Mouse (Mus musculus) erythroblast, adult 5-6 weeks (primary cell): ENCODE measurements around the gene Mmadhc. TPM values are rescaled to one million over a fixed set of nuclear protein-coding genes. Genes with fewer than 3 reads are reported as not detected.

Experiments used
- ATAC-seq: replicated peaks from 2 replicates; pipeline ENCODE4 v1.8.0; 2016; ENCODE audit warnings: moderate number of reproducible peaks, mild to moderate bottlenecking, moderate TSS enrichment, inconsistent platforms; ENCODE audit not compliant: poor library complexity, low FRiP score, severe bottlenecking
- total RNA-seq, 2 experiments: library from RNA; stranded (forward) in 1 of 2; stranded (reverse) in 1 of 2; fragments of 150-400 nt in 1 of 2; fragments of 200-764, 138-1000 nt in 1 of 2; gene quantifications; 2 replicates each; pipeline versions ENCODE4 v1.2.3 to v1.2.4; 2015 to 2017; ENCODE audit warnings: low replicate concordance in 2 of 2

Gene Mmadhc
- total RNA-seq, 2 experiments from 2014 or later, result 44.4 to 50.0 TPM

DNA sequence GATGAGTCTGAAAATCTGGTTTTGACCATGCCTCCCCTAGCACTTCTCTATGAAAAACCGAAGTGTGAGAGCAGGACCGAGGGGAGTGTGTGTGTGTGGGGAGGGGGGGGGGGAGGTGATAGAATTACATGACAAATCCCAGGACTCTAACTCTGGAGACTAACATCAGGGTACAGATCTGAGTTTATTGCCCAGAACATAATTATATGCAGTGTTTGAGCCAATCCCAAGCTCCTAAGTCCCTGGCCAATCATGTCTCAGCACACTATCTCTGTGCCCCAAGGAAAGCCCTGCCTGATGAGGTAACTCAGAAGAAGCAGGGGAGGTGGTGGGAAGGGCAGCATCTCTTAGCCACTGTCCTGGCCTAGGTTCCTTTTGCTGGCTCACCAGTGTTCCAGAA lies 28.1 kb downstream of the Mmadhc start:
- ATAC-seq, result no peak

DNA sequence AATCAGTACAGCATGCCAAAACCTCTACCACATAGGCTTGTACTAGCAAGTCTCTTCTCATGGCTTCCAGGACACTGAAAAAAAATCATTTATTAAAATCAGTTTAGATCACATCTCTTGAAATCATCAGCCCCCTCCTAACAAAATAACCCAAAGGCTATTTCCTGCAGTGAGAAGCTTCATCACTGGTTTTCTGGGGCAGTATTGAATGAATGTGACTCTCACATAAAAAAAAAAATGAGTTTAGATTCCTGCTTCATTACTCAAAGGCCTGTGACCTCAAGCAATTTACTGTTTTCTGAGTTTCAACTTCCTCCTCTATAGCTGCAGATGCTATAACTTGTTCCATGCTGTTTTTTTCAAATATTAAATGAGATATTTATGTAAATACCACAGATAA lies 29.6 kb downstream of the Mmadhc start:
- ATAC-seq, result no peak

DNA sequence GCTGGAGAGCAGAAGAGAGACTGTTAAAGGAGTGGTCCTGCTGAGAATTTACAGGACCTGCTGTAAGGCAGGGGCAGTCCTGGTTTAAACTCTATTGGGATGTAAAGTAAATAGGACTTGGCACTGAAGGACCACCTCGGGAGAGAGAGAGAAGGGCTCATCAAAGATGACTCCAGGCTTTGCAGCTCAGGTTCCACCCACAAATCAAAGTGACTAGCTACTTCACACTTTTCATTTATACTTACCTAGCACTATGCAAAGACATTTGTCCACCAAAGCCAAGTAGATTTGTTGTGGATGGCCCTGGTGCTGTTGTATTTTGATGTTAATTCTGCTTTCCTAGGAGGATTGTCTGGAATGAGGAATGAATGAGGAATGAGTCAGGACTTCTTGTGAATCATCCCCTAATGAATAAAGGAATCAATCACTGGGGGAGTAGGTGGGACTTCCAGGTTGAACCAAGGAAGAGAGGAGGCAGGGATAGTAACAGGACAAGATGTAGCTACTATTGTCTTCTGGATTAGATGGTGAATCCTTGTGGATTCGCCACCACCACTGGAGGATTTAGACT lies 31.3 kb downstream of the Mmadhc start:
- no peak for ATAC-seq

DNA sequence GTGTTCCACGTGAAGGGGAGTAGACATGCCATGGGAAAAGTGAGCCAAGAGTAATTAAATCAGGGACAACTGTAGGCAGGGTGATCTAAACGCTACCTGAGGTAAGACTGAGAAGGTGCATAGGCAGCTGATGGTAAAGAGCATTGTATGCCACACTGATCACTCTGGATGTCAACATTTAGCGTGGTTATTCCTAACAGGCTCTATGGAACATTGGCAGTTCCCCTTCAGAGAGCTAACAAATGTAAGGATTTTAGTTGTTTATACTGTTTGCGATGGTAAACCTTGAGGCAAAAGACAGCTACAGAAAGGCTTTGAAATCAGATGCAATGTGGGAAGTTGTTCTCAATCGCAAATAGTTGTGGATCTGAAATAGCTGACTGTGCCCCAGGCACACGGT lies 32.5 kb downstream of the Mmadhc start:
- ATAC-seq, result no peak

DNA sequence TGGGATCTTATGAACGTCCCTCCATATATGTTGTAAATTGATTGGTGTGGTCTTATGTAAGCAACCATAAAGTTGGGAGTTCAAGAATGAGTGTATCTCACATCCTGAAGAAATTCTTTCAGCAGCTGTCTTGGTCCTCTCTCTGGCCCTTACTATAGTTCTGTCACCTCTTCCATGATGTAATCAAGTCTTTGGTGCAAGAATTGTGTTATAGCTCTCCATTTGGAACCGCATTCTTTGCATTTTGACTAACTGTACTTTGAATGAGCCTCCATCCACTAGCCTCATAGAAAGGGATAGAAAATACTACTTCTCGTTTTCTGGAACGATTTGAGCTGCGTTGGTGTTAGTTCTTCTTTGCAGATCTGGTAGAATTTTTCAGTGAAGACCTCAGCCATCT lies 41.6 kb downstream of the Mmadhc start:
- no peak for ATAC-seq

DNA sequence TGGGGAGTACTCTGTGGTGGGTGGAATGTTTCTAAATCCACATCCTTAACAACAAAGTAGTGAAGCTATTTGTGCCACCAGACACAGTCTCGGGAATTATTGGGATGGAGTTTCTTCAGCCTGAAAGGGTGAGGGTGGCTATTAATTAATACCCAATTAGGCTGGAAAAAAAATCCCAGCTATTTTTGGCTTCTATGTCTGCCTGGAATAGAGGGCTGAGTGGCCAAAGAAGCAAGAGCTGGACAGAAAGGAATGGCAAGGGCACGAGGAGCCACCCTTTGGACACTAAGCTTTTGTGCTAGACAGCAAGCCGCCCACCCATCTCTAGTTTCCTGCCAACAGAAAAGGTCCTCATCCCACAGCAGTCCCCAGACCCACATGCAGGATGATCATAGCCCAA lies 48.0 kb downstream of the Mmadhc start:
- ATAC-seq, result no peak

DNA sequence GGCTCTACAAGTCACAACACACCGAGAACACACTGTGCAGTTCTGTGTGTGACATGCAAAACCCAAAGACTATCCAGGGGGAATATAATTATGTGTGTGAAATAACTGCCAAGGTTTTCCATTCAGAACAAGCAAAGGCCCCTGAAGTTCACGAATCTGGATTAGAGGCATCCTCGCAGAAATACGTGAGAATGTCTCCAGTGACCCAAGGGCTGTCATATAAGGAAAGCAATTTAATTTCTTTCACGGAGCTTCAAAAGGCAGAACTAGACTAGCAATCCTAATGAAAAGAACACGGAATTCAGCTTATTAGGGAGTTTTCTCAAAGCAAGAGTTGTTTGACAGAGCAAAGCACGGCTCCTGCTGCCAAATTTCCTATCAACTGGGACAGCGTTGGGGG lies 63.1 kb downstream of the Mmadhc start:
- ATAC-seq, result no peak

Other genes starting within 250 kb of the Mmadhc start
- gene Lypd6, start 230.4 kb downstream of the Mmadhc start, total RNA-seq (2015; ENCODE audit: low replicate concordance), result not detected in 2 replicates
- not detected in 2 replicates for gene Lypd6, start 230.4 kb downstream of the Mmadhc start, total RNA-seq (2017; ENCODE audit: low replicate concordance)